Mouse (Mus musculus) stomach, embryonic 15.5 days (tissue): Measurements from ENCODE around the gene Gm20479. TPM values are rescaled to one million over a fixed set of nuclear protein-coding genes. Genes with fewer than 3 reads are reported as not detected.
A peak's percentile ranks its signal among the peaks of the same experiment; 100 is the strongest.

ENCODE experiments used
- ATAC-seq: fragments of 200-750 bp; cut with Nextera tagmentation; 2 replicates; pipeline ENCODE4 v1.8.0; 2017; ENCODE audit warnings: low read depth, moderate number of reproducible peaks, moderate TSS enrichment; ENCODE audit not compliant: insufficient read depth, low FRiP score
- H3K27ac ChIP-seq: fragments of 300-500 bp; sonication (generic); 2 replicates; pipeline ENCODE4 v1.5.1; 2015; ENCODE audit warnings: mild to moderate bottlenecking, inconsistent platforms
- H3K27me3 ChIP-seq: fragments of 300-500 bp; sonication (generic); replicated peaks from 2 replicates; pipeline ENCODE4 v1.6.1; 2015; ENCODE audit warnings: inconsistent platforms
- H3K36me3 ChIP-seq: fragments of 300-500 bp; sonication (generic); 2 replicates; pipeline ENCODE4 v1.6.1; 2015; ENCODE audit warnings: inconsistent platforms
- H3K4me1 ChIP-seq: fragments of 300-500 bp; sonication (generic); 2 replicates; pipeline ENCODE4 v1.6.1; 2015; ENCODE audit warnings: inconsistent platforms
- H3K4me2 ChIP-seq: fragments of 300-500 bp; sonication (generic); 2 replicates; pipeline ENCODE4 v1.6.1; 2015; ENCODE audit warnings: mild to moderate bottlenecking, inconsistent platforms
- H3K4me3 ChIP-seq: fragments of 300-500 bp; sonication (generic); replicated peaks from 2 replicates; pipeline ENCODE4 v1.5.1; 2015; ENCODE audit warnings: inconsistent platforms
- H3K9ac ChIP-seq: fragments of 300-500 bp; sonication (generic); 2 replicates; pipeline ENCODE4 v1.6.1; 2015; ENCODE audit warnings: inconsistent platforms
- H3K9me3 ChIP-seq: fragments of 300-500 bp; sonication (generic); 2 replicates; pipeline ENCODE4 v1.6.1; 2016; ENCODE audit warnings: inconsistent platforms
- WGBS: fragments of 180-500 bp; shearing (Covaris S2); methylation state at CpG from one replicate; pipeline ENCODE4 v1.1.7; 2015; 5-methylcytosine and 5-hydroxymethylcytosine counted together
- polyA plus RNA-seq: library from polyadenylated mRNA; unstranded; fragments of >200 nt; fragmentation: Nextera tagmentation; extraction: Ambion mirVana; gene quantifications from 2 replicates; pipeline ENCODE4 v1.2.1, GENCODE M21; 2015

The Gm20479 gene
- polyA plus RNA-seq, 1 experiment from 2014 or later = 0.62 TPM

- WGBS = 27% methylated on average over 6 of the region's 6 CpGs
- H3K9me3 ChIP-seq = no peaks in the 10 kb centered on the region
- H3K36me3 ChIP-seq = peaks cover 28% of the 10 kb centered on the region; the same call in 1 of the 2 replicates
- no peaks in the 10 kb centered on the region for H3K4me1 ChIP-seq
- H3K4me2 ChIP-seq = no peak overlapping the region
- no peaks in the 10 kb centered on the region for H3K27me3 ChIP-seq
- no peak overlapping the region for H3K27ac ChIP-seq
- H3K9ac ChIP-seq = no peak overlapping the region
- no peak overlapping the region for H3K4me3 ChIP-seq
- ATAC-seq = no peak; the same call in 1 of the 2 replicates
Measured at GRCm38 (mm10) chr7:27345444-27345843, 11.8 kb downstream of the Gm20479 start.

GRCm38 (mm10) chr7:27342595-27342994, 14.6 kb downstream of the Gm20479 start:
- no peaks in the 10 kb centered on the region for H3K9me3 ChIP-seq
- H3K4me2 ChIP-seq = no peak overlapping the region
- H3K4me3 ChIP-seq = no peak overlapping the region
- ATAC-seq = no peak
- H3K27me3 ChIP-seq = 0 out of 2 replicates have a peak, but pooled peaks cover 9% of the 10 kb centered on the region
- peaks cover 4% of the 10 kb centered on the region; the same call in 1 of the 2 replicates for H3K4me1 ChIP-seq
- H3K27ac ChIP-seq = no peak overlapping the region
- 44% methylated on average over 4 of the region's 4 CpGs for whole genome bisulfite sequencing
- H3K36me3 ChIP-seq = peaks cover 15% of the 10 kb centered on the region; the same call in 1 of the 2 replicates
- no peak overlapping the region for H3K9ac ChIP-seq

- Histone ChIP-seq H3K4me2 (no peak overlapping the region), H3K9me3 (no peaks in the 10 kb centered on the region), H3K27ac (no peak overlapping the region), H3K4me3 (no peak overlapping the region), H3K4me1 (peaks cover 27% of the 10 kb centered on the region), H3K27me3 (peaks cover 25% of the 10 kb centered on the region), H3K9ac (no peak overlapping the region), H3K36me3 (0 out of 2 replicates have a peak, but pooled peaks cover 5% of the 10 kb centered on the region)
- ATAC-seq = no peak
- WGBS = 33% methylated on average over 7 of the region's 7 CpGs
Measured at GRCm38 (mm10) chr7:27339519-27339918, 17.7 kb downstream of the Gm20479 start.

- no peaks in the 10 kb centered on the region for H3K9me3 ChIP-seq
- H3K9ac ChIP-seq = no peak overlapping the region
- 0 out of 2 replicates have a peak, but pooled peaks cover 5% of the 10 kb centered on the region for H3K36me3 ChIP-seq
- H3K4me3 ChIP-seq = no peak overlapping the region
- no peak overlapping the region for H3K27ac ChIP-seq
- H3K27me3 ChIP-seq = peaks cover 28% of the 10 kb centered on the region
- peaks cover 31% of the 10 kb centered on the region for H3K4me1 ChIP-seq
- H3K4me2 ChIP-seq = no peak overlapping the region
- no peak for ATAC-seq
- WGBS = 70% methylated on average over 4 of the region's 4 CpGs
Measured at GRCm38 (mm10) chr7:27339114-27339513, 18.1 kb downstream of the Gm20479 start.

- peak; percentile 49; the same call in 1 of the 2 replicates for ATAC-seq
- peaks cover 36% of the 10 kb centered on the region for H3K27me3 ChIP-seq
- H3K4me2 ChIP-seq = peak within 1 kb of the TSS; percentile 88
- WGBS = 2% methylated on average over 36 of the region's 36 CpGs
- H3K27ac ChIP-seq = peak within 1 kb of the TSS; percentile 48; the same call in 1 of the 2 replicates
- peak within 1 kb of the TSS; percentile 45 for H3K4me3 ChIP-seq
- H3K9ac ChIP-seq = peak within 1 kb of the TSS; percentile 22; the same call in 1 of the 2 replicates
- H3K9me3 ChIP-seq = no peaks in the 10 kb centered on the region
- 0 out of 2 replicates have a peak, but pooled peaks cover 4% of the 10 kb centered on the region for H3K36me3 ChIP-seq
- H3K4me1 ChIP-seq = peaks cover 43% of the 10 kb centered on the region
Measured at GRCm38 (mm10) chr7:27337175-27337853, 19.9 kb downstream of the Gm20479 start, which contains the start of gene Ltbp4. Gene Ltbp4 (minus strand): TSS chr7:27337692.

GRCm38 (mm10) chr7:27335928-27336823, 21.0 kb downstream of the Gm20479 start:
- Histone ChIP-seq H3K4me3 (peak overlapping the region; percentile 45), H3K4me1 (peaks cover 49% of the 10 kb centered on the region), H3K27ac (peak overlapping the region; percentile 95), H3K9me3 (no peaks in the 10 kb centered on the region), H3K27me3 (peaks cover 38% of the 10 kb centered on the region), H3K9ac (no peak overlapping the region), H3K36me3 (no peaks in the 10 kb centered on the region), H3K4me2 (peak overlapping the region; percentile 88)
- under 1% methylated on average over 47 of the region's 47 CpGs for WGBS
- ATAC-seq = peak; percentile 59

- WGBS = 41% methylated on average over 15 of the region's 15 CpGs
- H3K9ac ChIP-seq = no peak overlapping the region
- peaks cover 38% of the 10 kb centered on the region for H3K27me3 ChIP-seq
- H3K9me3 ChIP-seq = no peaks in the 10 kb centered on the region
- peaks cover 53% of the 10 kb centered on the region for H3K4me1 ChIP-seq
- ATAC-seq = no peak
- H3K4me3 ChIP-seq = peak overlapping the region; percentile 71; the same call in 1 of the 2 replicates
- peak overlapping the region; percentile 89 for H3K4me2 ChIP-seq
- H3K36me3 ChIP-seq = no peaks in the 10 kb centered on the region
- H3K27ac ChIP-seq = peak overlapping the region; percentile 95
Measured at GRCm38 (mm10) chr7:27335011-27335720, 22.1 kb downstream of the Gm20479 start.

GRCm38 (mm10) chr7:27334405-27334911, 22.8 kb downstream of the Gm20479 start:
- ATAC-seq = no peak
- H3K27me3 ChIP-seq = peaks cover 38% of the 10 kb centered on the region
- peak overlapping the region; percentile 89 for H3K4me2 ChIP-seq
- no peak overlapping the region for H3K9ac ChIP-seq
- peaks cover 60% of the 10 kb centered on the region for H3K4me1 ChIP-seq
- peak overlapping the region; percentile 95 for H3K27ac ChIP-seq
- no peaks in the 10 kb centered on the region for H3K9me3 ChIP-seq
- H3K4me3 ChIP-seq = peak overlapping the region; percentile 71
- no peaks in the 10 kb centered on the region for H3K36me3 ChIP-seq
- WGBS = 5% methylated on average over 32 of the region's 32 CpGs

- H3K27ac ChIP-seq = peak overlapping the region; percentile 95
- H3K4me3 ChIP-seq = peak overlapping the region; percentile 71
- peak overlapping the region; percentile 85 for H3K9ac ChIP-seq
- H3K4me1 ChIP-seq = peaks cover 66% of the 10 kb centered on the region
- H3K36me3 ChIP-seq = no peaks in the 10 kb centered on the region
- H3K27me3 ChIP-seq = peaks cover 35% of the 10 kb centered on the region
- H3K9me3 ChIP-seq = no peaks in the 10 kb centered on the region
- peak overlapping the region; percentile 89 for H3K4me2 ChIP-seq
- ATAC-seq = no peak
- WGBS = under 1% methylated on average over 48 of the region's 77 CpGs
Measured at GRCm38 (mm10) chr7:27333316-27333941, 23.8 kb downstream of the Gm20479 start.

- H3K27ac ChIP-seq = peak overlapping the region; percentile 95
- H3K4me2 ChIP-seq = peak overlapping the region; percentile 89
- WGBS = 1% methylated on average over 33 of the region's 39 CpGs
- H3K4me3 ChIP-seq = peak overlapping the region; percentile 71
- H3K36me3 ChIP-seq = peaks cover under 1% of the 10 kb centered on the region; the same call in 1 of the 2 replicates
- no peaks in the 10 kb centered on the region for H3K9me3 ChIP-seq
- peaks cover 29% of the 10 kb centered on the region for H3K27me3 ChIP-seq
- H3K9ac ChIP-seq = peak overlapping the region; percentile 85
- peak; percentile 11; the same call in 1 of the 2 replicates for ATAC-seq
- H3K4me1 ChIP-seq = peaks cover 62% of the 10 kb centered on the region
Measured at GRCm38 (mm10) chr7:27332353-27333199, 24.6 kb downstream of the Gm20479 start.
